In the genomic region with DNA sequence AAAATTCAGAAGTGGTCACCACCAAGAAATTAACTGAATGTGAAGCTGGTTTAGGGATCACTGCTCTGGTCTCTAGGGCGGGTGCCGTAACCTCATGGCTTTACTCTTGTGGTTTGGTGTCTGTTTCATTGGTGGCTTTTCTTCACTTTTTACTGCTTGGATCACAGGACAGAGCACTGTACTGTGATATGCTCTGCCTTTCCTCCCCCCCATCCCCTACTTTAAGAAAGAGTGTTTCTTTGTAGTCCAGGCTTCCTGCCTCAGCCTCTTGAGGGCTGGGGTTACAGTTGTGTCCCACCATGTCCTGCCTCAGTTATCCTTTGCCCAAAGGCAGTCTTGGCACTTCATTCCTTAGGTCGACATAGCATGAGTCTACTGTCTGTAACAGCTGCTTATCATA, we compare ENCODE assay signal across 21 mouse cellular contexts. TPM values are rescaled to one million over a fixed set of nuclear protein-coding genes. Genes with fewer than 3 reads are reported as not detected.
DNase-seq lines count a peak whose midpoint lies in the region; ATAC-seq and TF ChIP-seq lines count a peak whose summit lies in the region.
"Had no signal": no experiment of that assay in that cellular context is flagged by ENCODE, and none has a peak within 500 bp of the region (broad histone marks: within the 10 kb centered on the region; RNA-seq: fewer than 3 reads in every experiment).

No protein-coding gene starts in this region.

- H3K27ac ChIP-seq in small intestine, adult 2 months (ENCODE audit: insufficient read depth, low read depth, low read length) = peak overlapping the region; percentile 49
- H3K27ac ChIP-seq: forebrain, embryonic 10.5 days; hindbrain, embryonic 14.5 days; kidney, postnatal 0 days; layer of hippocampus, adult 2 months; limb, embryonic 10.5 days; liver, embryonic 14.5 days; midbrain, embryonic 12.5 days had no signal

- DNase-seq in thymus, postnatal 0 days (ENCODE audit: low spot score) = peak; percentile 19
- DNase-seq in thymus, postnatal 4 days = no peak
- DNase-seq in Patski (ENCODE audit: low read depth, low spot score) = no peak
- no peak for DNase-seq in left cerebral cortex, postnatal 10 days (ENCODE audit: extremely low spot score in 1 of 2, low spot score in 2 of 2)
- DNase-seq in right cerebral cortex, adult 18-20 months = no peak
- DNase-seq in layer of hippocampus, adult 11-12 months (ENCODE audit: low spot score) = no peak
- DNase-seq: adrenal gland, postnatal 14 days; cerebellum, adult 8-10 months; gastrocnemius, postnatal 10 days; lung, postnatal 14 days; right cerebral cortex, postnatal 4 days had no signal

- intact Hi-C loops in left cerebral cortex, postnatal 10 days (cut with DNase I) = no loop called here

- WGBS in small intestine, adult 2 months = 66% methylated on average over 3 of the region's 3 CpGs

- no peak for TF ChIP-seq POLR2A in small intestine, adult 2 months (IDR thresholded peaks at IDR 0.05; ENCODE audit: low read depth, low read length)

- CTCF ChIA-PET in Patski (lab: Charles Lee) = interaction anchor here (1.1 to 2.0 kb wide), 4 partner anchors 11 to 295 kb away, joined by 3 to 5 read pairs (median 4); no protein-coding TSS in a partner anchor

- no peaks in the 10 kb centered on the region for H3K27me3 ChIP-seq in Patski
- H3K27me3 ChIP-seq in small intestine, adult 2 months (ENCODE audit: control insufficient read depth, insufficient read depth, low read length) = no peaks in the 10 kb centered on the region
- H3K27me3 ChIP-seq: midbrain, embryonic 12.5 days had no signal

- peaks cover 10% of the 10 kb centered on the region; the same call in 1 of the 2 replicates for H3K4me1 ChIP-seq in small intestine, adult 2 months (ENCODE audit: control insufficient read depth, insufficient read depth, insufficient read length, low read length)
- H3K4me1 ChIP-seq: forebrain, embryonic 10.5 days; midbrain, embryonic 12.5 days had no signal

- POLR2A ChIA-PET in Patski (lab: Charles Lee) = no interaction called here

- peak; percentile 38 for ATAC-seq in Patski
- ATAC-seq in inflammation-experienced regulatory T-cells, adult 6 months = peak; percentile 59
- ATAC-seq: intestine, embryonic 16.5 days had no signal

- TF ChIP-seq CTCF in Patski (IDR thresholded peaks at IDR 0.05) = no peak
- no peak for TF ChIP-seq CTCF in small intestine, adult 2 months (IDR thresholded peaks at IDR 0.05; ENCODE audit: extremely low read depth, insufficient read length, insufficient replicate concordance, low read depth, low read length)

- H3K36me3 ChIP-seq in small intestine, adult 2 months (ENCODE audit: control insufficient read depth, insufficient read depth, low read length) = no peaks in the 10 kb centered on the region
- H3K36me3 ChIP-seq: forebrain, embryonic 10.5 days; limb, embryonic 10.5 days; midbrain, embryonic 12.5 days had no signal

- no peak overlapping the region for H3K4me3 ChIP-seq in small intestine, adult 2 months (ENCODE audit: low read depth, low read length)
- H3K4me3 ChIP-seq: forebrain, embryonic 10.5 days; layer of hippocampus, adult 2 months; limb, embryonic 10.5 days; midbrain, embryonic 12.5 days had no signal

- in situ Hi-C loops in Patski (cut with MboI; ENCODE audit: low pct_unique_long_range_greater_than_20kb) = no loop called here

RNA-seq across cellular contexts. Expression of a gene that starts 21.1 kb away (rescaled TPM):
- 2,490 and 2,753 TPM in 2 replicates for polyA plus RNA-seq in thymus, postnatal 0 days (2015; fragmentation: Nextera tagmentation; extraction: Ambion mirVana)
- 350 TPM for polyA plus RNA-seq in Patski (2021)
- 1,000 to 10,000 TPM; 4,108 to 4,357 (median 4,244) TPM for polyA plus RNA-seq in inflammation-experienced regulatory T-cells, adult 6 months (2017; shearing (Covaris generic))
- polyA plus RNA-seq in small intestine, adult 2 months (2012; rRNA removed) = 16.5 and 30.4 TPM in 2 replicates
- 1,000 to 10,000 TPM; 1,612 to 1,640 TPM for total RNA-seq in left cerebral cortex, postnatal 10 days (2021)

RNA-seq across cellular contexts. Expression of a gene that starts 37.7 kb away (rescaled TPM):
- 33.2 and 41.1 TPM in 2 replicates for polyA plus RNA-seq in thymus, postnatal 0 days (2015; fragmentation: Nextera tagmentation; extraction: Ambion mirVana)
- 98.3 TPM for polyA plus RNA-seq in Patski (2021)
- polyA plus RNA-seq in inflammation-experienced regulatory T-cells, adult 6 months (2017; shearing (Covaris generic)) = 10 to 100 TPM in 2 of 3 experiments, 1 to 10 TPM in 1; 9.1 to 12.5 (median 10.3) TPM
- 99.8 and 254 TPM in 2 replicates for polyA plus RNA-seq in small intestine, adult 2 months (2012; rRNA removed)
- total RNA-seq in left cerebral cortex, postnatal 10 days (2021) = 10 to 100 TPM; 61.6 to 64.7 TPM

Comparison
In these comparisons a context has a peak if more than half of its experiments do, and no peak if none do; other contexts are left out.
1. RNA of a gene that starts 21.1 kb away (polyA plus RNA-seq): 4,108 to 4,357 TPM in inflammation-experienced regulatory T-cells, adult 6 months, 2,490 to 2,753 TPM in thymus, postnatal 0 days and 350 TPM in Patski (single experiment); 16.5 to 30.4 TPM in small intestine, adult 2 months; every median in the first group is over 10 times any median in the second.